8 mouse cellular contexts compared by ENCODE assay signal in genomic region chr3:88623346-88624135, GRCm38 (mm10). TPM values are rescaled to one million over a fixed set of nuclear protein-coding genes. Genes with fewer than 3 reads are reported as not detected.
DNase-seq lines count a peak whose midpoint lies in the region; ATAC-seq and TF ChIP-seq lines count a peak whose summit lies in the region.

No protein-coding gene starts in this region.

- H3K9me3 ChIP-seq in heart, embryonic 11.5 days (replicated peaks; ENCODE audit: control insufficient read depth, low read length): no peaks in the 10 kb centered on the region
- H3K9me3 ChIP-seq in limb, embryonic 10.5 days (replicated peaks): no peaks in the 10 kb centered on the region
- no peaks in the 10 kb centered on the region for H3K9me3 ChIP-seq in midbrain, embryonic 14.5 days (ENCODE audit: control insufficient read depth, low read length)

- peak overlapping the region; percentile 97 for H3K27ac ChIP-seq in left cerebral cortex, adult 2 months
- peak overlapping the region; percentile 98 for H3K27ac ChIP-seq in heart, embryonic 11.5 days (ENCODE audit: low read depth, low read length)
- peak overlapping the region; percentile 99 for H3K27ac ChIP-seq in limb, embryonic 10.5 days
- H3K27ac ChIP-seq in midbrain, embryonic 14.5 days (replicated peaks; ENCODE audit: low read depth, low read length): peak overlapping the region; percentile 95

- WGBS in heart, embryonic 11.5 days (ENCODE audit: insufficient replicate concordance): 4% methylated on average over 15 of the region's 15 CpGs
- WGBS in limb, embryonic 10.5 days: 12% methylated on average over 15 of the region's 15 CpGs
- under 1% methylated on average over 15 of the region's 15 CpGs for WGBS in midbrain, embryonic 14.5 days

- H3K4me3 ChIP-seq in left cerebral cortex, adult 2 months: peak overlapping the region; percentile 79
- peak overlapping the region; percentile 76 for H3K4me3 ChIP-seq in heart, embryonic 11.5 days (ENCODE audit: low read depth, low read length)
- peak overlapping the region; percentile 91 for H3K4me3 ChIP-seq in limb, embryonic 10.5 days
- peak overlapping the region; percentile 92 for H3K4me3 ChIP-seq in midbrain, embryonic 14.5 days (replicated peaks; ENCODE audit: low read depth, low read length)

- DNase-seq in left cerebral cortex, adult 2 months (ENCODE audit: extremely low spot score in 1 of 2, low spot score in 2 of 2): no peak
- no peak for DNase-seq in left cerebral cortex, adult 8-10 months (ENCODE audit: low spot score in 2 of 2)
- DNase-seq in brain, embryonic 18.5 days (ENCODE audit: low read depth, low spot score): peak; percentile 24
- DNase-seq in limb, embryonic 10.5 days (ENCODE audit: low spot score): no peak
- DNase-seq in midbrain, embryonic 14.5 days: peak; percentile 66
- DNase-seq in yolk sac, embryonic 10.5 days (ENCODE audit: low spot score): no peak

- 0 out of 2 replicates have a peak, but pooled peaks cover 2% of the 10 kb centered on the region for H3K36me3 ChIP-seq in heart, embryonic 11.5 days (ENCODE audit: control insufficient read depth, insufficient read depth, low read length)
- peaks cover 43% of the 10 kb centered on the region for H3K36me3 ChIP-seq in limb, embryonic 10.5 days
- peaks cover 16% of the 10 kb centered on the region; the same call in 1 of the 2 replicates for H3K36me3 ChIP-seq in midbrain, embryonic 14.5 days (ENCODE audit: control insufficient read depth, insufficient read depth, low read length)

- H3K4me1 ChIP-seq in heart, embryonic 11.5 days (ENCODE audit: control insufficient read depth, insufficient read depth, low read length): peaks cover 51% of the 10 kb centered on the region
- peaks cover 57% of the 10 kb centered on the region for H3K4me1 ChIP-seq in limb, embryonic 10.5 days
- H3K4me1 ChIP-seq in midbrain, embryonic 14.5 days (ENCODE audit: control insufficient read depth, insufficient read depth, low read length): peaks cover 29% of the 10 kb centered on the region

- H3K4me2 ChIP-seq in heart, embryonic 11.5 days: peak overlapping the region; percentile 95
- peak overlapping the region; percentile 99 for H3K4me2 ChIP-seq in midbrain, embryonic 14.5 days (ENCODE audit: low read length)

- no peak for ATAC-seq in heart, embryonic 11.5 days (replicated peaks; ENCODE audit: insufficient number of reproducible peaks, low FRiP score, low TSS enrichment)
- ATAC-seq in midbrain, embryonic 14.5 days (ENCODE audit: low FRiP score, low TSS enrichment): no peak
- ATAC-seq in erythroid progenitor cell, adult 5-6 weeks (replicated peaks; ENCODE audit: low FRiP score, poor library complexity, severe bottlenecking): no peak

- TF ChIP-seq CTCF in left cerebral cortex, adult 2 months (IDR thresholded peaks at IDR 0.05): no peak

- intact Hi-C loops in left cerebral cortex, adult 2 months (cut with DNase I): loop anchor here (1.0 kb wide), 1 partner anchor 8 kb away; no protein-coding TSS in a partner anchor

- H3K9ac ChIP-seq in heart, embryonic 11.5 days (ENCODE audit: low read depth, low read length): peak overlapping the region; percentile 98
- peak overlapping the region; percentile 98 for H3K9ac ChIP-seq in midbrain, embryonic 14.5 days (replicated peaks; ENCODE audit: low read length)

- no peaks in the 10 kb centered on the region for H3K27me3 ChIP-seq in heart, embryonic 11.5 days (ENCODE audit: control insufficient read depth, insufficient read depth, low read length)
- H3K27me3 ChIP-seq in limb, embryonic 10.5 days (ENCODE audit: low read depth, poor library complexity, severe bottlenecking): peaks cover 5% of the 10 kb centered on the region
- no peaks in the 10 kb centered on the region for H3K27me3 ChIP-seq in midbrain, embryonic 14.5 days (ENCODE audit: control insufficient read depth, insufficient read depth, low read length)

RNA-seq across cellular contexts. Expression of gene Arhgef2, which starts 17.8 kb away (rescaled TPM):
- 100 to 1,000 TPM; 239 to 266 TPM for total RNA-seq in left cerebral cortex, adult 2 months (2021)
- total RNA-seq in left cerebral cortex, adult 8-10 months (2022): 100 to 1,000 TPM; 228 to 247 (median 232) TPM
- polyA plus RNA-seq in heart, embryonic 11.5 days (2014; fragmentation: Nextera tagmentation; extraction: Ambion mirVana): 91.4 and 102 TPM in 2 replicates
- polyA plus RNA-seq in limb, embryonic 10.5 days (2016; fragmentation: Nextera tagmentation; extraction: Ambion mirVana): 103 and 119 TPM in 2 replicates
- 122 and 134 TPM in 2 replicates for polyA plus RNA-seq in midbrain, embryonic 14.5 days (2014; fragmentation: Nextera tagmentation; extraction: Ambion mirVana)
- 17.7 and 23.9 TPM in 2 replicates for total RNA-seq in erythroid progenitor cell, adult 5-6 weeks (2015; ENCODE audit: low replicate concordance)
- 12.7 and 15.7 TPM in 2 replicates for total RNA-seq in erythroid progenitor cell, adult 5-6 weeks (2017; ENCODE audit: low replicate concordance)

RNA-seq across cellular contexts. Expression of gene Rxfp4, which starts 29.4 kb away (rescaled TPM):
- not detected for total RNA-seq in left cerebral cortex, adult 2 months (2021)
- total RNA-seq in left cerebral cortex, adult 8-10 months (2022): not detected
- polyA plus RNA-seq in heart, embryonic 11.5 days (2014; fragmentation: Nextera tagmentation; extraction: Ambion mirVana): not detected in 2 replicates
- not detected in 2 replicates for polyA plus RNA-seq in limb, embryonic 10.5 days (2016; fragmentation: Nextera tagmentation; extraction: Ambion mirVana)
- polyA plus RNA-seq in midbrain, embryonic 14.5 days (2014; fragmentation: Nextera tagmentation; extraction: Ambion mirVana): not detected in 2 replicates
- total RNA-seq in erythroid progenitor cell, adult 5-6 weeks (2015; ENCODE audit: low replicate concordance): not detected in 2 replicates
- total RNA-seq in erythroid progenitor cell, adult 5-6 weeks (2017; ENCODE audit: low replicate concordance): not detected in 2 replicates

RNA-seq across cellular contexts. Expression of gene Ssr2, which starts 47.9 kb away (rescaled TPM):
- 10 to 100 TPM; 90.2 to 90.3 TPM for total RNA-seq in left cerebral cortex, adult 2 months (2021)
- total RNA-seq in left cerebral cortex, adult 8-10 months (2022): 10 to 100 TPM; 85.5 to 93.2 (median 89.8) TPM
- polyA plus RNA-seq in heart, embryonic 11.5 days (2014; fragmentation: Nextera tagmentation; extraction: Ambion mirVana): 206 and 229 TPM in 2 replicates
- 199 and 202 TPM in 2 replicates for polyA plus RNA-seq in limb, embryonic 10.5 days (2016; fragmentation: Nextera tagmentation; extraction: Ambion mirVana)
- polyA plus RNA-seq in midbrain, embryonic 14.5 days (2014; fragmentation: Nextera tagmentation; extraction: Ambion mirVana): 110 and 114 TPM in 2 replicates
- total RNA-seq in erythroid progenitor cell, adult 5-6 weeks (2015; ENCODE audit: low replicate concordance): 97.7 and 101 TPM in 2 replicates
- 23.9 and 50.2 TPM in 2 replicates for total RNA-seq in erythroid progenitor cell, adult 5-6 weeks (2017; ENCODE audit: low replicate concordance)

Comparison
In these comparisons a context has a peak if more than half of its experiments do, and no peak if none do; other contexts are left out.
1. DNase-seq: peak in brain, embryonic 18.5 days (single experiment) and midbrain, embryonic 14.5 days (single experiment); none in left cerebral cortex, adult 2 months (0 of 2), left cerebral cortex, adult 8-10 months (0 of 2), limb, embryonic 10.5 days (single experiment) and yolk sac, embryonic 10.5 days (single experiment).
2. RNA of gene Arhgef2, which starts 17.8 kb away (total RNA-seq): 239 to 266 TPM in left cerebral cortex, adult 2 months and 228 to 247 TPM in left cerebral cortex, adult 8-10 months; 12.7 to 23.9 TPM in erythroid progenitor cell, adult 5-6 weeks; every median in the first group is over 4 times any median in the second.
3. Peak in every context shown above with its lines, with median percentiles within 50 percentile points of each other: H3K27ac ChIP-seq and H3K4me3 ChIP-seq.